Mouse (Mus musculus) liver, embryonic 14.5 days (tissue): ENCODE measurements around the gene Tns1. TPM values are rescaled to one million over a fixed set of nuclear protein-coding genes. Genes with fewer than 3 reads are reported as not detected.

Experiments used
- ATAC-seq: fragments of 200-750 bp; cut with Nextera tagmentation; 2 replicates; pipeline ENCODE4 v1.8.0; 2017; ENCODE audit warnings: moderate number of reproducible peaks, mild to moderate bottlenecking, moderate library complexity; ENCODE audit not compliant: insufficient read depth
- DNase-seq, 3 experiments: peaks; one replicate each; pipeline ENCODE4 v3.0.0-alpha.2; 2012 to 2013; ENCODE audit warnings: low read depth in 3 of 3, low spot score in 3 of 3
- H3K27ac ChIP-seq: fragments of 300-500 bp; sonication (generic); 2 replicates; pipeline ENCODE4 v1.5.1; 2014; ENCODE audit warnings: moderate library complexity, mild to moderate bottlenecking, control low read depth, inconsistent platforms
- H3K27me3 ChIP-seq: fragments of 300-500 bp; sonication (generic); 2 replicates; pipeline ENCODE4 v1.6.1; 2014; ENCODE audit warnings: mild to moderate bottlenecking, low read length, moderate library complexity; ENCODE audit not compliant: control insufficient read depth, insufficient read depth
- H3K36me3 ChIP-seq: fragments of 300-500 bp; sonication (generic); replicated peaks from 2 replicates; pipeline ENCODE4 v1.6.1; 2014; ENCODE audit warnings: low read depth; ENCODE audit not compliant: control insufficient read depth, insufficient read depth
- H3K4me1 ChIP-seq, 2 experiments: fragments of 200-500 bp in 1 of 2; fragments of 300-500 bp in 1 of 2; sonication (generic) in 1 of 2; replicated peaks; 2 replicates each; pipeline ENCODE4 v1.6.1; 2012 to 2014; ENCODE audit warnings: antibody characterized with exemption in 1 of 2, inconsistent platforms in 1 of 2, low read length in 1 of 2; ENCODE audit not compliant: control insufficient read depth in 2 of 2, insufficient read depth in 2 of 2
- H3K4me2 ChIP-seq: fragments of 300-500 bp; sonication (generic); 2 replicates; pipeline ENCODE4 v1.6.1; 2014; ENCODE audit warnings: low read depth, mild to moderate bottlenecking, control low read depth, moderate library complexity
- H3K4me3 ChIP-seq, 2 experiments: fragments of 200-500 bp in 1 of 2; fragments of 300-500 bp in 1 of 2; sonication (generic) in 1 of 2; 2 replicates each; pipeline ENCODE4 v1.5.1; 2012 to 2014; ENCODE audit warnings: low read depth in 2 of 2, low read length in 2 of 2, mild to moderate bottlenecking in 2 of 2, control low read depth in 1 of 2, inconsistent platforms in 1 of 2, moderate library complexity in 1 of 2; ENCODE audit not compliant: insufficient read depth in 1 of 2
- H3K9ac ChIP-seq: fragments of 300-500 bp; sonication (generic); replicated peaks from 2 replicates; pipeline ENCODE4 v1.6.1; 2014; ENCODE audit warnings: mild to moderate bottlenecking, control low read depth, moderate library complexity
- H3K9me3 ChIP-seq: fragments of 300-500 bp; sonication (generic); 2 replicates; pipeline ENCODE4 v1.6.1; 2016; ENCODE audit warnings: low read length, mixed read lengths; ENCODE audit not compliant: control insufficient read depth
- CTCF ChIP-seq: IDR thresholded peaks from 2 replicates; pipeline ENCODE4 v1.5.1; 2016; ENCODE audit warnings: antibody characterized with exemption, low read depth, control low read depth
- EP300 ChIP-seq: IDR thresholded peaks from 2 replicates; pipeline ENCODE4 v1.6.1; 2016; ENCODE audit warnings: antibody characterized with exemption, low read depth
- WGBS: fragments of 180-500 bp; shearing (Covaris S2); extraction: QIAGEN DNeasy Blood & Tissue Kit; methylation state at CpG from one replicate; pipeline ENCODE4 v1.1.7; 2014; ENCODE audit not compliant: insufficient replicate concordance; 5-methylcytosine and 5-hydroxymethylcytosine counted together
- polyA plus RNA-seq, 2 experiments: library from polyadenylated mRNA; depleted of rRNA in 1 of 2; stranded (reverse) in 1 of 2; unstranded in 1 of 2; fragments of >200 nt; fragmentation: Nextera tagmentation in 1 of 2; extraction: Ambion mirVana in 1 of 2; gene quantifications; 2 replicates each; pipeline versions ENCODE4 v1.2.1 to v1.2.3; 2012 to 2014

Gene Tns1
- polyA plus RNA-seq, 2 experiments = 7.2 to 15.7 TPM

DNA sequence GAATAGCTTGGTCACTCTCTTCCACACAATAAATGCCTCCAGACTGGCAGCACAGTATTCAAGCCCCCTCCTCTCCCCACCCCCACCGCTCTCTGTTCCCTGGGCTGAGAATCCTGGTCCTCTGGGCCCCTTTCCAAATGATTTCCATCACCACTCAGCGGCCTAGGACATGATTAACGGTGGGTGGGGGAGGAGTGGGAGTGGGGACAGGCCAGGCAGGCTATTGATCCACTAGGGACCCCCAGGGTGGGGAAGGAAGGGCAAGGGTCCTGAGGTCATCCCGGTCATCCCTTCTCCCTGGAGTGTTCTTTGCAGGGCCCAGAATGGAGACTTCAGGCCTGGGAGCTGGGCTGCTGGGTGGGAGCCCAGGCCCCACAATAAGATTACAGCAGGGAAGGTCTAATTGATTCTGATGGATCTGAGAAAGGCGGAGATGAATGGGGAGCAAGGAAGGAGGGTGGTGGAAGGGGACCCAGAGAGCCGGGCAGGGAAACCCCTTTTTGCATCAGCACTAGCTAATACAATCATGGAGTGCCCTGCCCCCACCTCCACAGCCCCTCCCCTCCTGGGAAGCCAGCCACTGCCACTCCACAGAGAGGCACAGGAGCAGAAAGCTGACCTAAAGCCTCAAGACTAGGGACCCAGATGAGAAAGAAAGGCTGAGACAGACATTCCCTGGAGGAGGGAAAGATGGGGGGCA, 20.4 kb downstream of the Tns1 start:
- H3K4me3 ChIP-seq = no peak overlapping the region
- H3K36me3 ChIP-seq = no peaks in the 10 kb centered on the region
- ATAC-seq (no peak), DNase-seq (no peak)
- 36% methylated on average over 6 of the region's 6 CpGs for WGBS
- H3K9ac ChIP-seq = no peak overlapping the region
- no peak overlapping the region for H3K4me2 ChIP-seq
- H3K27ac ChIP-seq = no peak overlapping the region
- TF ChIP-seq CTCF = no peak
- no peak for TF ChIP-seq EP300
- peaks cover 21% of the 10 kb centered on the region for H3K27me3 ChIP-seq
- no peaks in the 10 kb centered on the region for H3K9me3 ChIP-seq
- H3K4me1 ChIP-seq = no peaks in the 10 kb centered on the region

- Histone ChIP-seq H3K9ac (no peak overlapping the region), H3K9me3 (no peaks in the 10 kb centered on the region), H3K4me1 (no peaks in the 10 kb centered on the region), H3K4me2 (no peak overlapping the region; the same call in 1 of the 2 replicates), H3K4me3 (no peak overlapping the region), H3K36me3 (no peaks in the 10 kb centered on the region), H3K27ac (no peak overlapping the region), H3K27me3 (peaks cover 50% of the 10 kb centered on the region)
- no peak for ATAC-seq
- TF ChIP-seq CTCF (no peak), EP300 (no peak)
- no peak for DNase-seq
- 2% methylated on average over 13 of the region's 14 CpGs for WGBS
These were observed 25.2 kb downstream of the Tns1 start for GRCm38 (mm10) chr1:74099001-74099435.

DNA sequence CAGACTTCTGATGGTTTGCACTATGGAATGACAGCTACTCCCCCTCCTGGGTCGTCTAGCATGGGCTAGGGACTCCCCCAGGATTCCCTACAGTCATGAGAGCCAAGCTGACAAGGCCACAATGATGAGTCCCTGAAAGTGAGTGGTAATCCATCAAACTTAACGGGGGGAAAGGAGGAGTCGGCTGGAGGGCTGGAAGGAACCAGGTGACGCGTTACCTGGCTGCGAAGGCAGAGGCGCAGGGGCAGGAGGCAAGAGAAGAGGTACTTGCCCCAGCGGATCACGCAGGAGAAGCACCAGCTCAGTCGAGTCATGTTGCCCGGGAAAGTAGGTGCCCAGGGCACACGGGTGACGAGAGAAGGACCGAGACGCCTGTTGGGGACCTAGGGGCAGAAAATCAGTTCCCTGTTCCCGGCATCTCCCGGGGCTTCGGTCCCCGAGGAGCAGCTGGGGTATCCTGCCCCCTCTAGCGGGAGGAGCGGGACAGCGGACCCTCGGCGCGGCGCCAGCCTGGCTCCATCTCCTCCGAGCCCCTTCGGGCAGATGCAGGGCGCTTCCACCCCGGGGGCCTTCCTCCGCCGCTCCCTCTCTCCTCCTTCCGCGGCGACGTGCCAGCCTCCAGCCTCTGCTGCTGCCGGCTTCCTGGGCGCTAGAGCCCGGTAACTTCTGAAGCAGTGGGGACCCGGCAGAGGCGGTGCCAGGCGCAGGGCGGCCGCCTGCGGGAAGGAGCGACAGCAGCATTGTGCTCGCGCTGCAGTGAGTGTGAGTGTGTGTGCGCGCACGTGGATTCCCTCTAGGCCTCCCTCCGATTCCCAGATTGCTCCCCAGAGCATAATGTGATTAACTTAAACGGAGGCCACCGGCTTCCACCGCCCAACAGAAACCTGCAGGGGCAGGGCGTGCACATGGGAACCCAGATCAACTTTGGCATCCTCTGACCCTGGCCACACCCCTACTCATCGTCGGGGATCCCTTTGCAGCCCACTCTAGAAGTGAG, 25.9 kb downstream of the Tns1 start:
- Histone ChIP-seq H3K27me3 (peaks cover 50% of the 10 kb centered on the region), H3K36me3 (no peaks in the 10 kb centered on the region)

DNA sequence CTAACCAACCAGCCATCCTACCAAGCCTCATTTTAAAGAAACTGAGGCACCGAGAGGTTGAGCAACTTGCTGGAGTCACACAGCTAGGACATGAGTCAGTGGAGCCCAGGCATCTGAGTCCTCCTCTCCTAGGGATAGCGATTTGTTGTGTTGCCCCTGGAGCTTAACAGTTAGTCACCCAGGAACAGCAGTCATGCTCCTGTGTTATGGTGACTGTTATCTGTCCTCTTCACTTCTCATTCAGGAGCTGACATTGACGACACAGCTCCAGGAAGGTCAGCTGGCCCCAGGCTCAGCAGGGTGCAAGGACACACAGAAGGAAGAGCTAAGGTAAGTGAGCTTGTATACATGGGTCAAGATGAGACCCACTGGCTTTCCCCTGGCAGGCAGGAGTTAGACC, 28.5 kb downstream of the Tns1 start:
- peaks cover 48% of the 10 kb centered on the region for H3K27me3 ChIP-seq
- no peak for TF ChIP-seq CTCF
- no peak for TF ChIP-seq EP300

More for the DNA sequence above, 25.9 kb downstream of the Tns1 start:
- DNase-seq (no peak), ATAC-seq (no peak)
- WGBS = 2% methylated on average over 58 of the region's 58 CpGs
- Histone ChIP-seq H3K9ac (no peak overlapping the region), H3K4me1 (no peaks in the 10 kb centered on the region), H3K9me3 (no peaks in the 10 kb centered on the region), H3K4me3 (0 out of 4 replicates have a peak overlapping the region, but pooled peaks of 1 of the 2 experiments have one; percentile 18), H3K4me2 (peak overlapping the region; percentile 42), H3K27ac (no peak overlapping the region)
- no peak for TF ChIP-seq EP300
- TF ChIP-seq CTCF = peak; percentile 22; the same call in 1 of the 2 replicates

DNA sequence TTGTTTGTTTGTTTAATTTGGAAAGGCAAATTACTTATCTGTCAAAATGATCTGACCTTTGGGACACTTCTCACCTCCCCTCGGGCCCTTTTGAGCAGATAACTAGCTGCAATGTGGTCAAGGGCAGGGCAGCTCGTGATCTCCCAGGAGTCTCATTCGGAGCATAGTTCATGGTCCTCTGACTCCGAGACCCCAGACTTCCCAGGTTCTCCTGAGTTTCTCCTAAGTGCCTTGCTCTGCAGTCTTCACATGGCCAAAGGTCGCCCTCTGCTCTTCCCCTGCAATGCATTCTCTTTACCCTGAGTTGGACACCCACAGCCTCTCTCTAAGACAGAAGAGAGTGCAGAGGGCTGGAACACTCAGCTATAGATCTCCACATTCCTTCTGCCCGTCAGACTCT, 29.0 kb downstream of the Tns1 start:
- no peak overlapping the region for H3K27ac ChIP-seq
- no peak overlapping the region for H3K4me3 ChIP-seq
- H3K4me1 ChIP-seq = no peaks in the 10 kb centered on the region
- H3K9me3 ChIP-seq = no peaks in the 10 kb centered on the region
- H3K27me3 ChIP-seq = peaks cover 44% of the 10 kb centered on the region
- 38% methylated on average over 6 of the region's 6 CpGs for WGBS
- TF ChIP-seq EP300 (no peak), CTCF (no peak)
- no peaks in the 10 kb centered on the region for H3K36me3 ChIP-seq
- DNase-seq = no peak
- no peak overlapping the region for H3K9ac ChIP-seq
- no peak for ATAC-seq
- H3K4me2 ChIP-seq = no peak overlapping the region

More for the DNA sequence above, 28.5 kb downstream of the Tns1 start:
- Histone ChIP-seq H3K4me2 (no peak overlapping the region), H3K4me3 (no peak overlapping the region), H3K27ac (no peak overlapping the region), H3K9me3 (no peaks in the 10 kb centered on the region), H3K4me1 (no peaks in the 10 kb centered on the region), H3K9ac (no peak overlapping the region), H3K36me3 (no peaks in the 10 kb centered on the region)
- DNase-seq = no peak
- ATAC-seq = no peak
- WGBS = 29% methylated on average over 3 of the region's 3 CpGs
